Mouse (Mus musculus): ENCODE data around the gene Plch1.

Gene Plch1

GRCm38 (mm10) chr3:63872818-63873217, 26.5 kb downstream of the Plch1 start:
- ChIA-PET POLR2A (no interaction called here), CTCF (no interaction called here)

- ChIA-PET POLR2A (no interaction called here), CTCF (no interaction called here)
Measured at GRCm38 (mm10) chr3:63871249-63871648, 28.0 kb downstream of the Plch1 start.

GRCm38 (mm10) chr3:63868285-63868684, 31.0 kb downstream of the Plch1 start:
- POLR2A ChIA-PET = no interaction called here
- CTCF ChIA-PET = no interaction called here

- ChIA-PET POLR2A (interaction anchor here in 1 of 4 experiments (0.6 kb wide), 1 partner anchor 504 kb away, joined by 8 read pairs; no protein-coding TSS in a partner anchor), CTCF (no interaction called here)
Measured at GRCm38 (mm10) chr3:63865069-63865468, 34.2 kb downstream of the Plch1 start.

- CTCF ChIA-PET = interaction anchor here in 1 of 4 experiments (0.6 to 0.7 kb wide), 2 partner anchors 119 to 1036 kb away, joined by 3 to 40 read pairs; no protein-coding TSS in a partner anchor
Measured at GRCm38 (mm10) chr3:63862716-63863115, 36.6 kb downstream of the Plch1 start.

GRCm38 (mm10) chr3:63852828-63853227, 46.4 kb downstream of the Plch1 start:
- ChIA-PET CTCF (no interaction called here), POLR2A (interaction anchor here in 1 of 4 experiments (0.5 kb wide), 1 partner anchor 608 kb away, joined by 4 read pairs; no protein-coding TSS in a partner anchor)

More at GRCm38 (mm10) chr3:63862716-63863115, 36.6 kb downstream of the Plch1 start:
- POLR2A ChIA-PET = interaction anchor here in 1 of 4 experiments (0.7 kb wide), 1 partner anchor 37 kb away, joined by 9 read pairs; the partner anchor contains the start of gene Plch1

GRCm38 (mm10) chr3:63851125-63851698, 48.1 kb downstream of the Plch1 start:
- ChIA-PET CTCF (no interaction called here), POLR2A (no interaction called here)

GRCm38 (mm10) chr3:63849765-63850346, 49.4 kb downstream of the Plch1 start:
- POLR2A ChIA-PET = no interaction called here
- CTCF ChIA-PET = no interaction called here

GRCm38 (mm10) chr3:63844141-63844540, 55.1 kb downstream of the Plch1 start:
- CTCF ChIA-PET = no interaction called here

GRCm38 (mm10) chr3:63842436-63842835, 56.8 kb downstream of the Plch1 start:
- ChIA-PET POLR2A (interaction anchor here in 1 of 4 experiments (0.7 kb wide), 1 partner anchor 1689 kb away, joined by 3 read pairs; no protein-coding TSS in a partner anchor), CTCF (interaction anchor here in 1 of 4 experiments (1.0 kb wide), 1 partner anchor 10 kb away, joined by 3 read pairs; no protein-coding TSS in a partner anchor)

More at GRCm38 (mm10) chr3:63844141-63844540, 55.1 kb downstream of the Plch1 start:
- POLR2A ChIA-PET = no interaction called here

GRCm38 (mm10) chr3:63837750-63838149, 61.5 kb downstream of the Plch1 start:
- POLR2A ChIA-PET = interaction anchor here in 1 of 4 experiments (0.6 kb wide), 1 partner anchor 282 kb away, joined by 3 read pairs; no protein-coding TSS in a partner anchor
- CTCF ChIA-PET = no interaction called here

GRCm38 (mm10) chr3:63836937-63837632, 62.2 kb downstream of the Plch1 start:
- POLR2A ChIA-PET = interaction anchor here in 2 of 4 experiments (0.6 kb wide), 2 partner anchors 25 to 281 kb away, joined by 3 to 7 read pairs; no protein-coding TSS in a partner anchor
- CTCF ChIA-PET = no interaction called here

- ChIA-PET CTCF (no interaction called here), POLR2A (no interaction called here)
Measured at GRCm38 (mm10) chr3:63835816-63836215, 63.5 kb downstream of the Plch1 start.

GRCm38 (mm10) chr3:63823874-63824400, 75.3 kb downstream of the Plch1 start:
- ChIA-PET POLR2A (no interaction called here), CTCF (interaction anchor here in 2 of 4 experiments (0.6 to 1.4 kb wide), 2 partner anchors 11 to 396 kb away, joined by 3 to 4 read pairs; no protein-coding TSS in a partner anchor)

GRCm38 (mm10) chr3:63822631-63823030, 76.6 kb downstream of the Plch1 start:
- CTCF ChIA-PET = interaction anchor here in 2 of 4 experiments (0.6 to 1.4 kb wide), 2 partner anchors 13 to 271 kb away, joined by 3 read pairs; no protein-coding TSS in a partner anchor
- POLR2A ChIA-PET = no interaction called here

GRCm38 (mm10) chr3:63815131-63815530, 84.1 kb downstream of the Plch1 start:
- CTCF ChIA-PET = no interaction called here
- POLR2A ChIA-PET = no interaction called here

- ChIA-PET CTCF (no interaction called here), POLR2A (no interaction called here)
Measured at GRCm38 (mm10) chr3:63814203-63814602, 85.1 kb downstream of the Plch1 start.

- CTCF ChIA-PET = interaction anchor here in 1 of 4 experiments (0.6 kb wide), 1 partner anchor 1092 kb away, joined by 3 read pairs; no protein-coding TSS in a partner anchor
- POLR2A ChIA-PET = no interaction called here
Measured at GRCm38 (mm10) chr3:63806906-63807305, 92.4 kb downstream of the Plch1 start.

- CTCF ChIA-PET = no interaction called here
- POLR2A ChIA-PET = interaction anchor here in 1 of 4 experiments (0.5 kb wide), 1 partner anchor 77 kb away, joined by 3 read pairs; no protein-coding TSS in a partner anchor
Measured at GRCm38 (mm10) chr3:63805496-63805895, 93.8 kb downstream of the Plch1 start.

- POLR2A ChIA-PET = no interaction called here
- CTCF ChIA-PET = no interaction called here
Measured at GRCm38 (mm10) chr3:63800685-63801084, 98.6 kb downstream of the Plch1 start.

All from embryonic stem cell, embryonic (primary cell).